Mouse (Mus musculus) G1E-ER4 (cell line): ENCODE results near the gene Sncg. TPM values are rescaled to one million over a fixed set of nuclear protein-coding genes. Genes with fewer than 3 reads are reported as not detected.

ENCODE experiments used
- GATA1 ChIP-seq: IDR thresholded peaks from one replicate; pipeline ENCODE4 v1.8.0; 2012; ENCODE audit warnings: low read length, inconsistent platforms
- polyA plus RNA-seq: library from polyadenylated mRNA; stranded (reverse); fragments of >175 nt; gene quantifications from 2 replicates; pipeline ENCODE4 v1.2.3, GENCODE M21; 2012

Sncg gene
- polyA plus RNA-seq = not detected in 2 replicates

GRCm38 (mm10) chr14:34374577-34374976 lies at the start of gene Sncg:
TSS of gene Sncg (minus strand) at chr14:34374789.
- no peak for TF ChIP-seq GATA1

GRCm38 (mm10) chr14:34421078-34421477 lies 46.5 kb upstream of the Sncg start:
- TF ChIP-seq GATA1 = no peak

DNA sequence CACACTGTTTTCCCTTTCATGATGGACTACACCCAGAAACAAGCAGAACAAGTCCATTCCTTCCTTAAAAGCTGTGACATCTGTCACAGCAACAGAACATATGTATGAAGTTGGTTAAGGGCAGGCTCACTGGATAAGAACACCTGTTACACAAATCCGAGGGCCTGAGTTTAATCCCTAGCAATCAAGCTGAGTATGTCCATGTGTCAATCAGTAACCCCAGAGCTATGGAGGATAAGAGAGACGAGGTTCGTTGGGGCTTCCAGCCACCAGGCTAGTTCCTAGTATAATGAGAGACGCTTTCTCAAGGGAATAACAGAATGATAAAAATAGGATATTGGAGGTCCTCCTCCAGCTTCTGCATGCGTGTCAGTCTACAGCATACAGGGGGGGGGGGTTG lies 42.9 kb upstream of the Sncg start:
- no peak for TF ChIP-seq GATA1

- TF ChIP-seq GATA1 = no peak
Observed at GRCm38 (mm10) chr14:34412164-34412896, 37.7 kb upstream of the Sncg start.

DNA sequence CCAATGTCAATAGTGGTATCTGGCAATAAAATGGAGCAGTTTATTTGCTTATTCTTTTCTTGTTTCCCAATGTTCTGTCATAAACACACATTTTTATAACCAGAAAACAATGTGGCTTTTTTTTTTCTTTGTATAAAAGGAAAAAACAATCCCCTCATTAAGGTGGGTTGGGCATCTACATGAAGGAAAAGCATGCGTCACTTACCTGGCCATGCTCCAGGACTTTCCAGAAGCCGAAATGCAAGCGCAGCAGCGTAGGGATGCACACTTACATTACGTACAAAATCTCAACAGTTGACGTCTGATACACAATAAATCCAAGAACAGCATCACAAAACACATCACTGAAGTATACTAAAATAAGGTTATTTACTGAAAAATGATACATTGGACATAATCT lies 36.1 kb upstream of the Sncg start:
- TF ChIP-seq GATA1 = no peak

GRCm38 (mm10) chr14:34403424-34403823 lies 28.8 kb upstream of the Sncg start:
- no peak for TF ChIP-seq GATA1

DNA sequence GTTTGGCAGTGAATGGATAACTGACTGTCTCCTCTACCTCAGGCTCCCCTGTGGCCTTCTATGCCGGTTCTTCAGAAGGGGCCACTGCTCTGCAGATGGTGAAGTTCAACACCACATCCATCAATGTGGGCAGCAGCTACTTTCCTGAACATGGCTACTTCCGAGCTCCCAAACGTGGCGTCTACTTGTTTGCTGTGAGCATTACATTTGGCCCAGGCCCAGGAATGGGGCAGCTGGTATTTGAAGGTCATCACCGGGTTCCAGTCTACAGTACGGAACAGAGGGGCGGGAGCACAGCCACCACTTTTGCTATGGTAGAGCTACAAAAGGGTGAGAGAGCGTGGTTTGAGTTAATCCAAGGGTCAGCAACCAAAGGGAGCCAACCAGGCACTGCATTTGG lies 28.3 kb upstream of the Sncg start:
- no peak for TF ChIP-seq GATA1

GRCm38 (mm10) chr14:34401135-34401534 lies 26.5 kb upstream of the Sncg start:
- TF ChIP-seq GATA1 = no peak

GRCm38 (mm10) chr14:34400021-34400420 lies 25.4 kb upstream of the Sncg start:
- TF ChIP-seq GATA1 = no peak

- TF ChIP-seq GATA1 = no peak
Observed at GRCm38 (mm10) chr14:34399301-34399700, 24.7 kb upstream of the Sncg start.

DNA sequence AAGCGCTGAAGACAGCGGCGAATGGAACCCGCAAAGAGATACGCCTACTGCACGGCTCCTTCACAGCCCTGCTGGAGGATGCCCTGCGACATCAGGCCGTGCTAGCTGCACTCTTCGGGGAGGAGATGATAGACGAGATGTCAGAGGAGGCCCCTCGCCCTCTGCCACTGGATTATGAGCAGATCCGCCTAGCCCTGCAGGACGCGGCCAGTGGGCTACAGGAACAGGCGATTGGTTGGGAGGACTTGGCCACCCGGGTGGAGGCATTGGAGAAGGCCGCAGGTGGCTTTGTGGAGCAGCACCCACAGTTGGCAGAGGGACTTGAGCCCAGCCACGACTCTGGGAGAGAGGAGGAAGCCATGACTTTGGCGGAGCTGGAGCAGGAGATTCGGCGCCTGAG lies 24.3 kb upstream of the Sncg start:
- TF ChIP-seq GATA1 = no peak

GRCm38 (mm10) chr14:34397871-34398270 lies 23.3 kb upstream of the Sncg start:
- no peak for TF ChIP-seq GATA1

- no peak for TF ChIP-seq GATA1
Observed at GRCm38 (mm10) chr14:34393295-34393694, 18.7 kb upstream of the Sncg start.

- TF ChIP-seq GATA1 = no peak
Observed at GRCm38 (mm10) chr14:34382921-34383704, 8.5 kb upstream of the Sncg start.

DNA sequence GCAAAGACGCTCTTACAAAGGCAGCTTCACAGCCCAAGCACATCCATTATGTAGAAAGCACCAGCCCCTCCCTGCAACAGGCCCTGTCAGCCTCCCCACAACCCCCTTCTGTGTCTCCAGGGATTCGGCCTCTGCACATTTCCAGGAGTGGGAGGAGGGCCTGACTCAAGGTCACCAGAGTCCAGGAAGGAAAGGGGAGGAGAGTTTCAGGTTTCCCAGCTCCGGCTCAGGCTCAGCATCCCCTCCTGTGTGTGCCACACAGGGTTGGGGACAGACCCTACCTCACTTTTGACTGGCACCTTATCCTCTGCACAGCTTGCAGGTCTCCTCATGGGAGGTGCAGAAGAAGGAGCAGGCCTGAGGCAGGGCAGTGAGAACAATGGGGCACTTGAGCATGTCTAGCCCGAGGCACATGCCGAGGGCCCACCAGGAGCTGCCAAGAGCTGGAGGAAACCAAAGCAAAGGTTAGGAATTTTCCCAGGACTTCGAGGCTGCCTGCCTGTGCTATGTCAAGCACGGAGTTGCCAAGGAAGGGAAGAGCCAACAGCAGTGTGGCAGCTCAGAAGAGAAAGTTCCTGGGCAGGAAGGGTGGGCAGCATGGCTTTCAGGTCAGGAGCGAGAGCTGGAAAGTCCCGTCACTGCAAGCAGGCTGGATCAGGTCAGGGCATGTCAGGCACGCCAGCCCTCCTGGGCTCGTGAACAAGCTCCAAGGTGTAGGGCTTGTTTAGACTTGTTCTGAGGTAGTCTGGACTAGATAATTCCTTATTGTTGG lies 4.2 kb upstream of the Sncg start:
- TF ChIP-seq GATA1 = no peak

GRCm38 (mm10) chr14:34377121-34377520 lies 2.5 kb upstream of the Sncg start:
- TF ChIP-seq GATA1 = no peak
